Mouse (Mus musculus): Measurements from ENCODE around the gene Olfr110. TPM values are rescaled to one million over a fixed set of nuclear protein-coding genes. Genes with fewer than 3 reads are reported as not detected.
"Not testable (repeated sequence)": the region's sequence is repeated elsewhere in the genome, so short reads cannot be mapped to it uniquely, and the experiment has no call there.

Olfr110 gene
- polyA plus RNA-seq (2015; fragmentation: Nextera tagmentation; extraction: Ambion mirVana) = not detected in 2 replicates

GRCm38 (mm10) chr17:37491930-37492518 lies at the start of gene Olfr110:
Olfr110 (plus strand) TSS chr17:37492468.
- no peak for TF ChIP-seq CTCF (IDR thresholded peaks at IDR 0.05; ENCODE audit: low read depth)
- WGBS = 54% methylated on average over 1 of the region's 1 CpGs
- no peak within 1 kb of the TSS for H3K9ac ChIP-seq (ENCODE audit: low read depth, low read length)
- H3K4me1 ChIP-seq (replicated peaks; ENCODE audit: control insufficient read depth, insufficient read depth, low read length) = no peaks in the 10 kb centered on the region
- no peaks in the 10 kb centered on the region for H3K9me3 ChIP-seq (ENCODE audit: control insufficient read depth)
- H3K27ac ChIP-seq (ENCODE audit: low read depth, low read length) = no peak within 1 kb of the TSS
- H3K4me3 ChIP-seq (ENCODE audit: low read depth, low read length) = no peak within 1 kb of the TSS
- H3K4me2 ChIP-seq (replicated peaks; ENCODE audit: low read depth) = no peak within 1 kb of the TSS
- no peak for ATAC-seq
- H3K36me3 ChIP-seq (ENCODE audit: control insufficient read depth, insufficient read depth) = no peaks in the 10 kb centered on the region
- no peaks in the 10 kb centered on the region for H3K27me3 ChIP-seq (replicated peaks; ENCODE audit: control insufficient read depth, insufficient read depth, low read length)

- TF ChIP-seq CTCF (IDR thresholded peaks at IDR 0.05; ENCODE audit: low read depth) = no peak
- no peaks in the 10 kb centered on the region for H3K36me3 ChIP-seq (ENCODE audit: control insufficient read depth, insufficient read depth)
- ATAC-seq = no peak
- H3K27me3 ChIP-seq (replicated peaks; ENCODE audit: control insufficient read depth, insufficient read depth, low read length) = no peaks in the 10 kb centered on the region
- no peaks in the 10 kb centered on the region for H3K9me3 ChIP-seq (ENCODE audit: control insufficient read depth)
- H3K4me1 ChIP-seq (replicated peaks; ENCODE audit: control insufficient read depth, insufficient read depth, low read length) = no peaks in the 10 kb centered on the region
- no peak within 1 kb of the TSS for H3K4me3 ChIP-seq (ENCODE audit: low read depth, low read length)
- 94% methylated on average over 1 of the region's 1 CpGs for WGBS
- no peak within 1 kb of the TSS for H3K27ac ChIP-seq (ENCODE audit: low read depth, low read length)
- no peak within 1 kb of the TSS for H3K9ac ChIP-seq (ENCODE audit: low read depth, low read length)
- H3K4me2 ChIP-seq (replicated peaks; ENCODE audit: low read depth) = no peak within 1 kb of the TSS
Observed at GRCm38 (mm10) chr17:37445180-37445579, 47.1 kb upstream of the Olfr110 start, which contains the start of gene Olfr108. Olfr108 (plus strand) TSS chr17:37445480.

DNA sequence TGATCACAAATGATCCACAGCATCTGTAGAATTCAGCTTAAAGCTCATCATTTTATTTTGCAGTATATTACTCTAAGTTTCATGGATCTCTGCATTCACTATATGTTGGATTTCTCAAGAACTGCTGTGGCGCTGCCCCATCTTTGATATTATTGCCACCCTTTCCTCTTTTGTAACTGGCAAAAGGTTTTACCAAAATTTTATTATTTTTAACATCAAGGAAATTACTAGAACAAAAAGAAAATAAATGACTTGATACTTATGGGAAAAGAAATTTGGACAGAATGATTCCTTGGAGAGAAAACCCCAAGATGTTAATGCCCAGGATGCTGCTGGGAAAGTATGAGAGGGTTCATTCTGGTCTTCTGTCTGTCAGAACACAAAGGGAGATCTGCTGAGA lies 33.7 kb upstream of the Olfr110 start, which contains the start of gene Olfr109:
Gene Olfr109 (plus strand): TSS at position 301 of the 400 bp plus-strand sequence.
- Histone ChIP-seq H3K4me3 (ENCODE audit: low read depth, low read length) (no peak within 1 kb of the TSS), H3K4me2 (replicated peaks; ENCODE audit: low read depth) (no peak within 1 kb of the TSS), H3K36me3 (ENCODE audit: control insufficient read depth, insufficient read depth) (no peaks in the 10 kb centered on the region), H3K27me3 (replicated peaks; ENCODE audit: control insufficient read depth, insufficient read depth, low read length) (no peaks in the 10 kb centered on the region), H3K9ac (ENCODE audit: low read depth, low read length) (no peak within 1 kb of the TSS), H3K27ac (ENCODE audit: low read depth, low read length) (no peak within 1 kb of the TSS), H3K9me3 (ENCODE audit: control insufficient read depth) (no peaks in the 10 kb centered on the region), H3K4me1 (replicated peaks; ENCODE audit: control insufficient read depth, insufficient read depth, low read length) (no peaks in the 10 kb centered on the region)
- no peak for ATAC-seq
- WGBS = 98% methylated on average over 1 of the region's 1 CpGs
- no peak for TF ChIP-seq CTCF (IDR thresholded peaks at IDR 0.05; ENCODE audit: low read depth)

- WGBS = 66% methylated on average over 2 of the region's 2 CpGs
- H3K27me3 ChIP-seq (replicated peaks; ENCODE audit: control insufficient read depth, insufficient read depth, low read length) = no peaks in the 10 kb centered on the region
- H3K4me3 ChIP-seq (ENCODE audit: low read depth, low read length) = no peak within 1 kb of the TSS
- TF ChIP-seq CTCF (IDR thresholded peaks at IDR 0.05; ENCODE audit: low read depth) = no peak
- no peaks in the 10 kb centered on the region for H3K4me1 ChIP-seq (replicated peaks; ENCODE audit: control insufficient read depth, insufficient read depth, low read length)
- H3K4me2 ChIP-seq (replicated peaks; ENCODE audit: low read depth) = no peak within 1 kb of the TSS
- no peak within 1 kb of the TSS for H3K27ac ChIP-seq (ENCODE audit: low read depth, low read length)
- H3K9ac ChIP-seq (ENCODE audit: low read depth, low read length) = no peak within 1 kb of the TSS
- no peaks in the 10 kb centered on the region for H3K9me3 ChIP-seq (ENCODE audit: control insufficient read depth)
- H3K36me3 ChIP-seq (ENCODE audit: control insufficient read depth, insufficient read depth) = no peaks in the 10 kb centered on the region
- 0 out of 2 replicates have a peak, but pooled peaks have one; percentile 22 for ATAC-seq
Observed at GRCm38 (mm10) chr17:37483452-37483851, 8.8 kb upstream of the Olfr110 start, which contains the start of gene H2-M2. H2-M2 (minus strand) TSS chr17:37483552.

GRCm38 (mm10) chr17:37507730-37508129 lies 15.5 kb downstream of the Olfr110 start, which contains the start of gene Olfr111:
Olfr111 (plus strand) TSS chr17:37508030.
- no peak for ATAC-seq
- H3K36me3 ChIP-seq (ENCODE audit: control insufficient read depth, insufficient read depth) = no peaks in the 10 kb centered on the region
- no peak within 1 kb of the TSS for H3K4me2 ChIP-seq (replicated peaks; ENCODE audit: low read depth)
- 90% methylated on average over 4 of the region's 4 CpGs for WGBS
- no peak for TF ChIP-seq CTCF (IDR thresholded peaks at IDR 0.05; ENCODE audit: low read depth)
- H3K27me3 ChIP-seq (replicated peaks; ENCODE audit: control insufficient read depth, insufficient read depth, low read length) = no peaks in the 10 kb centered on the region
- H3K9ac ChIP-seq (ENCODE audit: low read depth, low read length) = no peak within 1 kb of the TSS
- no peaks in the 10 kb centered on the region for H3K4me1 ChIP-seq (replicated peaks; ENCODE audit: control insufficient read depth, insufficient read depth, low read length)
- H3K4me3 ChIP-seq (ENCODE audit: low read depth, low read length) = no peak within 1 kb of the TSS
- H3K27ac ChIP-seq (ENCODE audit: low read depth, low read length) = no peak within 1 kb of the TSS
- no peaks in the 10 kb centered on the region for H3K9me3 ChIP-seq (ENCODE audit: control insufficient read depth)

GRCm38 (mm10) chr17:37524612-37525011 lies 32.3 kb downstream of the Olfr110 start:
- H3K4me2 ChIP-seq (replicated peaks; ENCODE audit: low read depth); H3K27ac ChIP-seq (ENCODE audit: low read depth, low read length); H3K27me3 ChIP-seq (replicated peaks; ENCODE audit: control insufficient read depth, insufficient read depth, low read length); ATAC-seq; H3K9ac ChIP-seq (ENCODE audit: low read depth, low read length); H3K9me3 ChIP-seq (ENCODE audit: control insufficient read depth); H3K4me1 ChIP-seq (replicated peaks; ENCODE audit: control insufficient read depth, insufficient read depth, low read length); H3K4me3 ChIP-seq (ENCODE audit: low read depth, low read length); H3K36me3 ChIP-seq (ENCODE audit: control insufficient read depth, insufficient read depth): not testable (repeated sequence)

DNA sequence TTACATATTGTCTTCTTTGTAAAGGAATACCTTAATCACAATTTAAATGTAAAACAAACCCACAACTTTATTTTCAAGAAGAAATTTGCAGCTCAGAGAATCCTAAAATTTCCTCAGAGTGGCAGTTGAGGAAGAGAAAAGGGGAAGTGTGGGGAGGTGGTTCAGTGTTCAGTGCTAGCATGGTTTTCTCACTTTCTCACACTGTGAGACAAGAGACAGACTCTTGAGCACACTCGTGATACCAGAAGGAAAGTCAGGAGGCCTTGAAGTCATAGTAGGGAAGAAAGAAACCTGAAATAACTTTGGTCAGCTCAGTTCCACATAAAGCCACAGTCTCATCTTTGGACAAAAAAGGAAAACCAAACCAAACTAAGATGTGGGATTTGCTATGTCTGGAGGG lies 33.2 kb downstream of the Olfr110 start:
- H3K27me3 ChIP-seq (replicated peaks; ENCODE audit: control insufficient read depth, insufficient read depth, low read length); H3K9ac ChIP-seq (ENCODE audit: low read depth, low read length); H3K4me2 ChIP-seq (replicated peaks; ENCODE audit: low read depth); ATAC-seq; H3K4me1 ChIP-seq (replicated peaks; ENCODE audit: control insufficient read depth, insufficient read depth, low read length); H3K27ac ChIP-seq (ENCODE audit: low read depth, low read length); H3K9me3 ChIP-seq (ENCODE audit: control insufficient read depth); H3K4me3 ChIP-seq (ENCODE audit: low read depth, low read length); H3K36me3 ChIP-seq (ENCODE audit: control insufficient read depth, insufficient read depth): not testable (repeated sequence)
- WGBS = 63% methylated on average over 1 of the region's 1 CpGs
